Mouse (Mus musculus): ENCODE data around the gene Fam50a. TPM values are rescaled to one million over a fixed set of nuclear protein-coding genes. Genes with fewer than 3 reads are reported as not detected.
"Not testable (repeated sequence)": the region's sequence is repeated elsewhere in the genome, so short reads cannot be mapped to it uniquely, and the experiment has no call there.

Fam50a gene
- total RNA-seq, 2 experiments from 2014 or later, result 45.7 to 49.8 TPM

GRCm38 (mm10) chrX:74329215-74329671 is 16.4 kb downstream of the Fam50a start:
- no peak for DNase-seq
- intact Hi-C loops (cut with DNase I), result loop anchor here (5.0 kb wide), 1 partner anchor 63 kb away; the partner anchor contains the start of genes Fam3a and Ikbkg

DNA sequence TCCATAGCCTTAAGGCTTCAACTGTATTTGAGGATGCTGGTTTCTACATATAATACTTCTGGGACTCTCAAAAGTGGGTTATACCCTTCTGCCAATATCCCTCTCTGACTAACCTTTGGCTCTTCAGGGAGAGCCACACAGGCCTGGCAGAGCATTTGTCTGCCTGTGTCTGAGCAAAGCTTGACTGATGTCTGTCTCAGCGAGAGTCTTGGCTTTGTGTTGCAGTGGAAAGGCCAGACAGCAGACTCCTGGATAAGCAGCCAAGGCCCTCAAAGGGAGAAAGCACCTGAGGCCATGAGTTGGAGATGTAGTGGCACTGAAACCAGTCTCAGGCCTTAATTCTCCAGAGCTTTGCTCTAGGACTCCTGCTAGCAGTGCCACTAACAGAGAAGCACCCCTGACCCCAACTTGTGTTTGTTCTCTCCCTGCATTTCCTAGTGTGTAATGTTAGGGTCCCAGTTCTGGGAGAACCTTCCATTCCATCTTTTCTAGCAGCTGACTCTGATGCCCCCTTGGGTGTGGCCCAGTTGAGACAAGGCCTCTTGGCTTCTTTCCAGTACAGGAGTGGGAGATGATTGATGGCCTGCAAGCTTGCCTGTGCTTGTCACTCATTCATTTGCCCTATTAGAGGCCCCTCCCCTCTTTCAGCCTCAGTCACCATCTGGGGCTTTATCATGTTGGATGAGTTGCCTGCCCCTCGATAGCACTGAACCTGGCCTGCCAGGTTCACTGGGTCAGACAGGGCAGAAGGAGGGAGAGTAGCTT is 17.5 kb downstream of the Fam50a start:
- DNase-seq, result no peak
- intact Hi-C loops (cut with DNase I), result no loop called here

DNA sequence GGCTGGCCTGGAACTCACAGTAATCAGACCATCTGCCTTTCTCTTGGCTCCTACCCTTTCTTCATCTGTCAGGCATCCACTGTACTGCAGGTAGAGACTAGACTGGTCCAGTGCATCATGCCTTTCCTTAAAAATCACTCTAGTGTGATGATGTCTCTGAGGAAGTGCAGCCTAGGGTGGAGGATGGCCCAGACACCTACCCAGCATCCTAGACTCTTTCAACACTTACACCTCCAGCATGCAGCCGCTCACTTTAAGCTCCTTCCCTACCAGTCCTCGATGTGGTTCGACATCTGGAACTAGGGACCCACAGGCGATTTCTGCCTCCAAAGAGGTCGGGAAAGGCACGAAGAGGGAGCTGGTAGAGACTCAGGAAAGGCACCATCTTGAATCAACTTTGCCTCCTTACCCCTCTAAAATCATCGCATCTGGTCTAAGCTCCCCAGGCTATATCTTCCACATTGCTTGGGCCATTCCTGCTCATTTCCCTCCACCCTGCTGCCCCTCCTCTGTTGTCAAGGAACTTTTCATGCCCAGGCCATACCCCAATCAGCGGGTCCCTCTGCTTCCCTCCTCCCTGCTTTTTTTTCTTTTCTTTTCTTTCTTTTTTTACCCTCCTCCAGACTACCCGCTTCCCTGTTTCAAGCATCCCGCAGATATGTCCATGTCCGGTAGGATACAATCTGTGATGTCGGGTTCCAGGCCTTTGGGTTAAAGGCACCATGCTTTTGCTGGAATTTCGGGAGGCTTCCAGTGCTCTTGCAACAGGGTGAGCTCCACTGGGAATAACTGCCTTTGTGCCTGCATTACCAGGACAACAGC is 40.0 kb downstream of the Fam50a start:
- intact Hi-C loops (cut with DNase I), result no loop called here
- DNase-seq, result no peak

DNA sequence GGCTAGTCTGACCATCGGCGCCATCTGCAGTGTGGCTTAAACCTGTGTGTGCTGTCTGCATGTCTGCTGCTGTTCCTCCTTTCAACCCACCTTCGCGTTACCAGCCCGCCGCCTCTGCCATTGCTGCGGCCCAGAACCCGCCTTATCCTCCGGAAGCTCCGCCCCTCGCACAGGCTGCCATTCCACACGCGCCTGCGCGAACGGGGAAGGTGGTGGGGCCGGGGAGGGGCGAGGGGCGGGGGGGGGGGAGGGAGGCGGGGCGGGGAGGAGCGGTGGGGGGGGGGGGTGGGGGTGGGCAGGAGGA is 40.6 kb downstream of the Fam50a start, which contains the start of gene Lage3:
TSS of gene Lage3 (minus strand) at position 152 of the 304 bp plus-strand sequence.
- peak; percentile 84 for DNase-seq
- intact Hi-C loops (cut with DNase I), result no loop called here

DNA sequence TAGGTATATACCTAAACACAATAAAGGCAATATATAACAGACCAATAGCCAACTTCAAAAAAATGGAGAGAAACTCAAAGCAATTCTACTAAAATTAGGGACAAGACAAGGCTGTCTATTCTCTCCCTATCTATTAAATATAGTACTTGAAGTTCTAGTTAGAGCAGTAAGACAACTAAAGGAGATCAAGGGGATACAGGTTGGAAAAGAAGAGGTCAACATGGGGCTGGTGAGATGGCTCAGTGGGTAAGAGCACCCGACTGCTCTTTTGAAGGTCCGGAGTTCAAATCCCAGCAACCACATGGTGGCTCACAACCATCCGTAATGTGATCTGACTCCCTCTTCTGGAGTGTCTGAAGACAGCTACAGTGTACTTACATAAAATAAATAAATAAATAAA is 44.2 kb downstream of the Fam50a start:
- intact Hi-C loops (cut with DNase I), result not testable (repeated sequence)

GRCm38 (mm10) chrX:74359171-74359570 is 46.3 kb downstream of the Fam50a start:
- no peak for DNase-seq
- intact Hi-C loops (cut with DNase I), result no loop called here

More for the DNA sequence above, 44.2 kb downstream of the Fam50a start:
- DNase-seq, result not testable (repeated sequence)

- DNase-seq, result no peak
- intact Hi-C loops (cut with DNase I), result no loop called here
These were observed 54.7 kb downstream of the Fam50a start for GRCm38 (mm10) chrX:74367512-74367911.

DNA sequence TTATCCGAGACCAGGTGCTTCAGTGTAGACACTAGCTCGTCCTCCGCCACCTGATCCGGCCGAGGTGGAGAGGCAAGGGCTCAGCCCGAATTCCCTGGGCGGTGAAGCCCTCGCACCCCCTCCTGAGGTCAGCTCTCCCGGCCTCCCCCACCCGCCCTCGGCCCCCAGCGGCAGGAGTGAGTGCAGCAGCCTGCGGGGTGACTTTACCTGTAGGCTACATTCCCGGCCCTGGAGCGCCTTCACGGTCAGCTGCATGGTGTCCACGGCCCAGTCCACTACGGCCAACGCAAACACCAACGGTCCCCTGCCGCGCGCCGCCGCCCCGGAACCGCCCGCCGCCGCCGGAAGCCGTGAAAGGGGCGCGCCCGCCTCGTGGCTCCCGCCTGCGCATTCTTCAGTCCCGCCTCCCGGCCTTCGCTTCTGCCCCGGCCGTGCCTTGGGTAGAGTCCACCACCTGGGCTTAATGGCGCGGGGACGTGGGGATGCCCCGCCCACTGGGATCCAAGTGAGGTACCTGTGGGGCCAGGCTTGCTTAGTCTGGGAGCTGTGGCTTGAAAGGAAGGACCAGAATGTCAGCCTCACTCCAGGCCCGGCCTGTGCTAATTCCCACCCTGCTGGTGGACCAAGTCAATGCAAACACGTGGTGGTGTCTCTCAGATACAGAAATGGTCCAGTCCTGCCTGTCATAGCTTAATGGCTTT is 55.5 kb downstream of the Fam50a start:
- intact Hi-C loops (cut with DNase I), result no loop called here
- DNase-seq, result peak; percentile 65

Small RNA genes within 50 kb of the gene (microRNA-seq; reads per million reads assigned to microRNA genes)
- gene Mir7091 (not detected), gene Mir7092 (not detected)

Other genes starting within 250 kb of the Fam50a start
- not detected for gene Opn1mw, start 185.6 kb upstream of the Fam50a start, total RNA-seq (2021)
- gene Mecp2, start 177.7 kb upstream of the Fam50a start, total RNA-seq (2021), result 10 to 100 TPM; 81.8 to 88.9 TPM
- gene Tex28, start 145.2 kb upstream of the Fam50a start, total RNA-seq (2021), result not detected
- gene Tktl1, start 135.8 kb upstream of the Fam50a start, total RNA-seq (2021), result not detected
- 100 to 1,000 TPM; 434 to 445 TPM for gene Flna, start 63.2 kb upstream of the Fam50a start, total RNA-seq (2021)
- 10 to 100 TPM; 48.2 to 52.3 TPM for gene Emd, start 58.3 kb upstream of the Fam50a start, total RNA-seq (2021)
- 100 to 1,000 TPM; 264 to 422 TPM for gene Rpl10, start 42.2 kb upstream of the Fam50a start, total RNA-seq (2021)
- 10 to 100 TPM; 54.8 to 57.4 TPM for gene Taz, start 31.1 kb upstream of the Fam50a start, total RNA-seq (2021)
- 1 to 10 TPM; 2.5 to 5.0 TPM for gene Dnase1l1, start 30.7 kb upstream of the Fam50a start, total RNA-seq (2021)
- 100 to 1,000 TPM; 228 to 244 TPM for gene Atp6ap1, start 15.9 kb upstream of the Fam50a start, total RNA-seq (2021)
- 100 to 1,000 TPM; 745 to 773 TPM for gene Gdi1, start 8.0 kb upstream of the Fam50a start, total RNA-seq (2021)
- gene Plxna3, start 16.0 kb downstream of the Fam50a start, total RNA-seq (2021), result 100 to 1,000 TPM; 172 to 190 TPM
- gene Lage3, start 40.6 kb downstream of the Fam50a start, total RNA-seq (2021), result 10 to 100 TPM; 34.2 to 34.5 TPM
- 10 to 100 TPM; 43.2 to 48.8 TPM for gene Ubl4a, start 60.2 kb downstream of the Fam50a start, total RNA-seq (2021)
- 1 to 10 TPM; 2.7 to 3.8 TPM for gene Slc10a3, start 60.3 kb downstream of the Fam50a start, total RNA-seq (2021)
- 10 to 100 TPM; 20.4 to 22.2 TPM for gene Fam3a, start 80.2 kb downstream of the Fam50a start, total RNA-seq (2021)
- 10 to 100 TPM; 25.9 to 34.0 TPM for gene Ikbkg, start 80.3 kb downstream of the Fam50a start, total RNA-seq (2021)
- 10 to 100 TPM; 48.4 to 50.7 TPM for gene G6pdx, start 116.2 kb downstream of the Fam50a start, total RNA-seq (2021)
- gene Gm6880, start 168.4 kb downstream of the Fam50a start, total RNA-seq (2021), result not detected

All from left cerebral cortex, postnatal 4 days (tissue).